Mouse (Mus musculus) forebrain, embryonic 13.5 days (tissue): ENCODE data around the gene Cpd. TPM values are rescaled to one million over a fixed set of nuclear protein-coding genes. Genes with fewer than 3 reads are reported as not detected.

Source experiments
- ATAC-seq: fragments of 200-750 bp; cut with Nextera tagmentation; 2 replicates; pipeline ENCODE4 v1.8.0; 2017
- H3K27ac ChIP-seq: fragments of 300-500 bp; sonication (generic); 2 replicates; pipeline ENCODE4 v1.5.1; 2015; ENCODE audit warnings: inconsistent platforms, mild to moderate bottlenecking, moderate library complexity
- H3K27me3 ChIP-seq: fragments of 300-500 bp; sonication (generic); 2 replicates; pipeline ENCODE4 v1.6.1; 2015; ENCODE audit warnings: mild to moderate bottlenecking, inconsistent platforms
- H3K36me3 ChIP-seq: fragments of 300-500 bp; sonication (generic); 2 replicates; pipeline ENCODE4 v1.6.1; 2015; ENCODE audit warnings: mild to moderate bottlenecking, inconsistent platforms; ENCODE audit not compliant: poor library complexity, severe bottlenecking
- H3K4me1 ChIP-seq: fragments of 300-500 bp; sonication (generic); 2 replicates; pipeline ENCODE4 v1.6.1; 2015; ENCODE audit warnings: inconsistent platforms
- H3K4me2 ChIP-seq: fragments of 300-500 bp; sonication (generic); 2 replicates; pipeline ENCODE4 v1.6.1; 2015; ENCODE audit warnings: inconsistent platforms, mild to moderate bottlenecking, moderate library complexity
- H3K4me3 ChIP-seq: fragments of 300-500 bp; sonication (generic); 2 replicates; pipeline ENCODE4 v1.5.1; 2015; ENCODE audit warnings: mild to moderate bottlenecking, inconsistent platforms
- H3K9ac ChIP-seq: fragments of 300-500 bp; sonication (generic); 2 replicates; pipeline ENCODE4 v1.6.1; 2015; ENCODE audit warnings: mild to moderate bottlenecking, inconsistent platforms
- H3K9me3 ChIP-seq: fragments of 300-500 bp; sonication (generic); replicated peaks from 2 replicates; pipeline ENCODE4 v1.6.1; 2016; ENCODE audit warnings: inconsistent platforms
- WGBS: fragments of 180-500 bp; shearing (Covaris S2); methylation state at CpG from one replicate; pipeline ENCODE4 v1.1.7; 2015; 5-methylcytosine and 5-hydroxymethylcytosine counted together
- polyA plus RNA-seq: library from polyadenylated mRNA; unstranded; fragments of >200 nt; fragmentation: Nextera tagmentation; extraction: Ambion mirVana; gene quantifications from 2 replicates; pipeline ENCODE4 v1.2.1, GENCODE M21; 2015

The Cpd gene
- polyA plus RNA-seq, 1 experiment from 2014 or later, result 5.1 TPM

- Histone ChIP-seq H3K36me3 (no peaks in the 10 kb centered on the region), H3K4me2 (peak overlapping the region; percentile 95), H3K27me3 (no peaks in the 10 kb centered on the region; the same call in 1 of the 2 replicates), H3K4me3 (peak overlapping the region; percentile 88), H3K9me3 (no peaks in the 10 kb centered on the region), H3K4me1 (peaks cover 44% of the 10 kb centered on the region), H3K9ac (peak overlapping the region; percentile 92), H3K27ac (peak overlapping the region; percentile 85)
- under 1% methylated on average over 82 of the region's 90 CpGs for WGBS
- peak; percentile 75 for ATAC-seq
Measured at GRCm38 (mm10) chr11:76846011-76846877, 574 bp downstream of the Cpd start.

DNA sequence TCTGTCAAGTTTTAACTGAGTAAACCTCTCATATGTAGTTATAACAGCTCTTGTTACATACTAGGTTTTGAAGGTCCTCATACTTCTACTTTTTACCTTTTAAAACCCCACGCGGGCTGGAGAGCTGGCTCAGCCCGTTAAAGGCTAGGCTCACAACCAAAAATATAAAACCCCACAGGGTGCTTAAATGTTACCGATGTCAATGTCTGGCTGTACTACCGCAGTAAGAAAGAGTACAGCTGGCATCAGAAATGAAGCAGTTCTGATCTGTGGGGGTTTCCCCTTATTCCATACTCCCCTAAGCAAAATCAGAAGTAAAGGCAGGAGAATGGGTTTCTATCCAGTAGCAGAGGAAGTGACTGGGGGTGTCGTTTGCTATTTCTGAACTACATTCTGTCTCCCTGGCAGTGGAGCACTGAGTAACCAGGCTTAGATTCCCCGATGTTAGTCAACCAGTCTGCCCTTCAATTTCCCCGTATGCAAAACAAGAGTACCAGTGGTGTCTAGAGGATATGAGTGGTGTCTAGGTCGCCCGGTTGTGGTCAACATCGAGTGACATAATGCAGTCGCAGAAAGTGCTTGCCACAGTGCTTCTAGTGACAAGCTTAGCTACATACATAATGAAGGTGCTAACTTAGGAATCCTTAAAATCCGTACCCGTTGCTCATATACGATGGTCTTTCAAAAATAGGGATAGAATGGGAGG is 1.4 kb downstream of the Cpd start:
- H3K4me3 ChIP-seq, result peak overlapping the region; percentile 88
- H3K4me2 ChIP-seq, result peak overlapping the region; percentile 95
- 37% methylated on average over 15 of the region's 15 CpGs for WGBS
- H3K9me3 ChIP-seq, result no peaks in the 10 kb centered on the region
- no peak overlapping the region for H3K27ac ChIP-seq
- no peaks in the 10 kb centered on the region for H3K36me3 ChIP-seq
- peaks cover 44% of the 10 kb centered on the region for H3K4me1 ChIP-seq
- no peak for ATAC-seq
- peak overlapping the region; percentile 92 for H3K9ac ChIP-seq
- H3K27me3 ChIP-seq, result no peaks in the 10 kb centered on the region; the same call in 1 of the 2 replicates

DNA sequence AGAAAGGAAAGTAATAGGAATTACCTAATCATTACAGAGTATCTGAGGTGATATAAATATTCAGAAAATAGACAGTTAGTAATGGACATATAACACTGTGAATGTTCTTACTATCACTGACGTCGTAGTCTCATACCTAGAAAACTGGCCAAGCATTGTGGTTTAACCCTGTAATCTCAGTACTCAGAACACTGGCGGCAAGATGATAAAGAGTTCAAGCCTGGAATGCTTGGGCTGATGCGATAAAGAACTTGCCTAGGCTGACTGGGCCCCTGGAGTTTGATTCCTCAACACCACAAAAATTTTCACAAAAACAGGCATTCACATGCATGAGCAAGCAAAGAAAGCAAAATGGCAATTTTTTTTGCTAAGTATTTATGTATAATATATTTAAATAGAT is 8.2 kb downstream of the Cpd start:
- peaks cover 13% of the 10 kb centered on the region for H3K4me1 ChIP-seq
- WGBS, result 94% methylated on average over 4 of the region's 4 CpGs
- no peak for ATAC-seq

DNA sequence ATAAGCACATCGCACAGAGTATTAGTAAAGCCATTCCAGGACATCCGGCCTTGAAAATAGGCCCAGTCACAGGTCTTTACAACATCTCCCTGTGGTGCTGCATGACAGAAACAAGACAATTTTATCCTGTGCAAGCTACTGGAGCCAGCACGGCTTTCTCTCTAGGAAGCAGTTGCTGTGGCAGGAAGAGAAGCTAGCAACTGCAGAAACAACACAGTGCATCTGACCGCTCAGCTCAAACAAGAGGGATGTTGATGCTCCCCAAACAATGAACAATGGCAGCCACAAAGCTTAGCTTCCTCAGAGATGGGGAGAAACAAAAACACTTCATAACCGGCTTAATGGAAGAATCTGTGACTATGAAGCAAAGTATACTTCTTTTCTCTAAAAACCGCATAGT is 10.5 kb downstream of the Cpd start:
- Histone ChIP-seq H3K27me3 (no peaks in the 10 kb centered on the region), H3K36me3 (peaks cover 9% of the 10 kb centered on the region; the same call in 1 of the 2 replicates), H3K9me3 (no peaks in the 10 kb centered on the region), H3K4me2 (no peak overlapping the region), H3K9ac (no peak overlapping the region), H3K4me1 (no peaks in the 10 kb centered on the region), H3K27ac (no peak overlapping the region), H3K4me3 (no peak overlapping the region)
- ATAC-seq, result no peak
- WGBS, result 85% methylated on average over 6 of the region's 6 CpGs

More for the DNA sequence above, 8.2 kb downstream of the Cpd start:
- Histone ChIP-seq H3K27me3 (no peaks in the 10 kb centered on the region), H3K27ac (no peak overlapping the region), H3K4me2 (no peak overlapping the region), H3K9ac (no peak overlapping the region), H3K9me3 (no peaks in the 10 kb centered on the region), H3K36me3 (peaks cover 9% of the 10 kb centered on the region; the same call in 1 of the 2 replicates), H3K4me3 (no peak overlapping the region)

- Histone ChIP-seq H3K4me2 (no peak overlapping the region), H3K4me3 (no peak overlapping the region), H3K4me1 (no peaks in the 10 kb centered on the region), H3K9me3 (no peaks in the 10 kb centered on the region), H3K9ac (no peak overlapping the region), H3K36me3 (peaks cover 9% of the 10 kb centered on the region; the same call in 1 of the 2 replicates), H3K27ac (no peak overlapping the region), H3K27me3 (no peaks in the 10 kb centered on the region)
- ATAC-seq, result no peak
- 83% methylated on average over 5 of the region's 5 CpGs for WGBS
Measured at GRCm38 (mm10) chr11:76835868-76836267, 10.9 kb downstream of the Cpd start.

DNA sequence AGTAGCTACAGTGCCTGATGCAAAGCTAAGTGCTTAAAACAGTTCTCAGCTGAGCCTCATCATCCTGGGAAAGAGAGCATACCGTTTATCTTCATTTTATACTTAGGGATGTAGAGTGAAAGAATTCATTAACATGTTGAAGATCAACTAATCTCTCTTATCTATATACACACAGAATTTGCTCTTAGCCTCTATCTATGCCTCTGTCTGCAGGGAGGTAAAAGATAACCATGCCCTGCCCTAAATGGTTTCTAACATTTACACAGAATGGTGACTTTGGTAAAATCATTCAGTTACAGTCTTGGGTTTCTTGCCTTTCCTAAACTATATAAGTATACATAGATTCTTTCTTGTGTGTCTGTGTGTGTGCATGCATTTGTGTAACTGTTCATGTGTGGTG is 12.2 kb downstream of the Cpd start:
- Histone ChIP-seq H3K4me2 (no peak overlapping the region), H3K36me3 (peaks cover 9% of the 10 kb centered on the region; the same call in 1 of the 2 replicates), H3K27me3 (no peaks in the 10 kb centered on the region), H3K4me3 (no peak overlapping the region), H3K9me3 (no peaks in the 10 kb centered on the region), H3K27ac (no peak overlapping the region), H3K9ac (no peak overlapping the region), H3K4me1 (no peaks in the 10 kb centered on the region)
- no peak for ATAC-seq
- WGBS, result 100% methylated on average over 1 of the region's 1 CpGs

GRCm38 (mm10) chr11:76824885-76825265 is 21.9 kb downstream of the Cpd start:
- no peak overlapping the region for H3K4me3 ChIP-seq
- no peaks in the 10 kb centered on the region for H3K9me3 ChIP-seq
- H3K4me1 ChIP-seq, result no peaks in the 10 kb centered on the region
- ATAC-seq, result no peak
- no peak overlapping the region for H3K9ac ChIP-seq
- H3K27ac ChIP-seq, result 0 out of 2 replicates have a peak overlapping the region, but pooled peaks have one; percentile 12
- H3K27me3 ChIP-seq, result no peaks in the 10 kb centered on the region
- H3K36me3 ChIP-seq, result no peaks in the 10 kb centered on the region
- H3K4me2 ChIP-seq, result no peak overlapping the region
- 80% methylated on average over 9 of the region's 9 CpGs for WGBS

GRCm38 (mm10) chr11:76824238-76824884 is 22.5 kb downstream of the Cpd start:
- H3K9me3 ChIP-seq, result no peaks in the 10 kb centered on the region
- H3K4me2 ChIP-seq, result no peak overlapping the region
- 0 out of 2 replicates have a peak overlapping the region, but pooled peaks have one; percentile 12 for H3K27ac ChIP-seq
- no peaks in the 10 kb centered on the region for H3K4me1 ChIP-seq
- H3K27me3 ChIP-seq, result no peaks in the 10 kb centered on the region
- whole genome bisulfite sequencing, result 88% methylated on average over 7 of the region's 7 CpGs
- no peak overlapping the region for H3K4me3 ChIP-seq
- H3K36me3 ChIP-seq, result no peaks in the 10 kb centered on the region
- H3K9ac ChIP-seq, result no peak overlapping the region
- ATAC-seq, result no peak

- no peak overlapping the region for H3K4me2 ChIP-seq
- WGBS, result 89% methylated on average over 3 of the region's 3 CpGs
- no peaks in the 10 kb centered on the region for H3K9me3 ChIP-seq
- H3K4me1 ChIP-seq, result no peaks in the 10 kb centered on the region
- no peak overlapping the region for H3K9ac ChIP-seq
- no peak for ATAC-seq
- H3K27me3 ChIP-seq, result no peaks in the 10 kb centered on the region
- H3K36me3 ChIP-seq, result no peaks in the 10 kb centered on the region
- H3K4me3 ChIP-seq, result no peak overlapping the region
- no peak overlapping the region for H3K27ac ChIP-seq
Measured at GRCm38 (mm10) chr11:76823641-76824040, 23.2 kb downstream of the Cpd start.

DNA sequence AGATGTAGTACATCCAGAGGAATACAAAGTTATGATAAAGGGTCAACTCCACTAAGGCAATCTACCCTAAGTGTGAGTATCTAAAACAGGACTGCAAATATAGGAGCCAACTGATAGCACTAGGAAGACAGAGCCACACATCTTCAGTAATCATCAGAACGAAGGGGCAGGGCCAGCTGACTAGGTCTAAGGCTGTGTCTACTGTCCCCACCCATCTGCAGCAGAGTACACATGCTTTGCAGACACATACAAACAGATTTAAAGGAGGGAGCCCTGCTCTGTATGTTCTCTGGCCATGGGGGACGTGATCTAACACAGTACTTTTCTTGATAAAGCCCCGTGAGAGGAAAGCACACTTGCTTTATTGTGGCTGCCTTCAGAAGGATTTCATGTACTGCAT is 25.5 kb downstream of the Cpd start:
- Histone ChIP-seq H3K4me1 (no peaks in the 10 kb centered on the region), H3K9ac (no peak overlapping the region), H3K27ac (no peak overlapping the region), H3K27me3 (no peaks in the 10 kb centered on the region), H3K9me3 (no peaks in the 10 kb centered on the region), H3K4me2 (no peak overlapping the region), H3K36me3 (no peaks in the 10 kb centered on the region), H3K4me3 (no peak overlapping the region)
- ATAC-seq, result no peak
- WGBS, result 88% methylated on average over 3 of the region's 3 CpGs

DNA sequence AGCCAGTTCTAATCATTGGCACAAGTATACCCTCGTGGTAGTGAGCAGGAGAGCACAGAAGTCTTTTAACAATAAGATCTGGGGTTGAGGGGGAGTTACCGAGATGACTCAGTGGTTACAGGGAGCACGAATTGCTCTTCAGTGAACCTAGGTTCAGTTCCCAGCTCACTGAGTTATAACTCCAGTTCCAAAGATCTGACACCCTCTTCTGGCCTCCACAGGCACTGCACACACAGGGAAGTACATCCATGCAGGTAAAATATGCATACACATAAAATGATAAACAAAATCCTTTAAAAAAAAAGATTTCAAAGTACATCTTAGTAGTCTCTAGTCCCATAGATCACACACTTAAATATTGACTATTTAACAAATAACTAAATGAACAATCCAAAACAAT is 29.2 kb downstream of the Cpd start:
- no peaks in the 10 kb centered on the region for H3K27me3 ChIP-seq
- no peak overlapping the region for H3K27ac ChIP-seq
- H3K4me3 ChIP-seq, result no peak overlapping the region
- no peak overlapping the region for H3K9ac ChIP-seq
- H3K9me3 ChIP-seq, result no peaks in the 10 kb centered on the region
- H3K4me1 ChIP-seq, result no peaks in the 10 kb centered on the region
- WGBS, result 91% methylated on average over 3 of the region's 3 CpGs
- no peak overlapping the region for H3K4me2 ChIP-seq
- peaks cover 5% of the 10 kb centered on the region; the same call in 1 of the 2 replicates for H3K36me3 ChIP-seq
- ATAC-seq, result no peak
